Mouse (Mus musculus): ENCODE measurements around the gene Sstr4. TPM values are rescaled to one million over a fixed set of nuclear protein-coding genes. Genes with fewer than 3 reads are reported as not detected.
A peak's percentile ranks its signal among the peaks of the same experiment; 100 is the strongest.

The Sstr4 gene
- polyA plus RNA-seq, 1 experiment from 2014 or later = 3.9 TPM

- Histone ChIP-seq H3K27ac (no peak overlapping the region; the same call in 1 of the 2 replicates), H3K27me3 (no peaks in the 10 kb centered on the region), H3K4me3 (0 out of 2 replicates have a peak overlapping the region, but pooled peaks have one; percentile 19), H3K36me3 (no peaks in the 10 kb centered on the region), H3K4me1 (peaks cover 3% of the 10 kb centered on the region; the same call in 1 of the 2 replicates), H3K4me2 (no peak overlapping the region), H3K9ac (no peak overlapping the region), H3K9me3 (no peaks in the 10 kb centered on the region)
- 86% methylated on average over 10 of the region's 10 CpGs for whole genome bisulfite sequencing
- ATAC-seq (ENCODE audit: insufficient number of reproducible peaks, low FRiP score, low TSS enrichment, low read depth) = no peak
These were observed 46.3 kb downstream of the Sstr4 start for GRCm38 (mm10) chr2:148441421-148441820.

DNA sequence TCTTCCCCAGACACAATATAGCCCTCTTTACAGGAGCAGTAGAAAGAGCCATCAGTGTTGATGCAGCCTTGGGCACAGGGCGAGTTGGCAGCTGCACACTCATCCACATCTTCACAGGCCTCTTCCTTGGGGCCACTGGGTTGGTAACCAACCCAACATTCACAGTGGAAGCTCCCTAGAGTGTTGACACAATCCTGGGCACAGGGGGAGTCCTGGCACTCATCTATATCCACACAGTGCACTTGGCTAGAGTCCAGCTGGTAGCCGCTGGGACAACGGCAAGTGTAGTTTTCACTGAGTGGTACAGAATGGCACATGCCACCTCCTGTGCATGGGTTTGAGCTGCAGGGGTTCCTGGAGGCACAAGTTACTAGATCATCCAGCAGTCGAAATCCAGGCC lies 47.0 kb downstream of the Sstr4 start:
- Histone ChIP-seq H3K4me1 (peaks cover 3% of the 10 kb centered on the region; the same call in 1 of the 2 replicates), H3K27me3 (no peaks in the 10 kb centered on the region), H3K9me3 (no peaks in the 10 kb centered on the region), H3K27ac (no peak overlapping the region), H3K4me3 (peak overlapping the region; percentile 19), H3K36me3 (no peaks in the 10 kb centered on the region), H3K4me2 (no peak overlapping the region), H3K9ac (no peak overlapping the region)
- peak; percentile 32; the same call in 1 of the 2 replicates for ATAC-seq (ENCODE audit: insufficient number of reproducible peaks, low FRiP score, low TSS enrichment, low read depth)
- 78% methylated on average over 4 of the region's 4 CpGs for WGBS

DNA sequence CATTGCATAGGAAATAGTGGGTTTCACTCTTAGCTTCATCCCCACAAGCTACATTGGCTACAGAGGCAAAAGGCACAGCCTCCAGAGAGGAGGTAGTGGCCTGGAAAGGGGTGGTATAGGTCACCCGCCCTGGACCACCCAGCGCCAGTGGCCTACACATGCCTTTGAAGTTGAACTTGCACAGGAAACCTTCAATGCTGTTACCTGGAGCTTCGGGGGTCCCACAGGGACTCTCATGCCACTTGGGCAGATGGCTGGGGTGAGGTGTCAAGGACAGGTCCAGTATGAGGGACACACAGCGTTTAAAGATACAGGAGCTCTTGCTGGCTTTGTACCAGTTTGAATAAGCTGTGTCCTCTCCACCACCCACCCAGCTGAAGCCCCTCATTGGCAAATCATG lies 47.6 kb downstream of the Sstr4 start:
- H3K9ac ChIP-seq = no peak overlapping the region
- WGBS = 77% methylated on average over 4 of the region's 4 CpGs
- no peak overlapping the region; the same call in 1 of the 2 replicates for H3K27ac ChIP-seq
- H3K27me3 ChIP-seq = no peaks in the 10 kb centered on the region
- no peaks in the 10 kb centered on the region for H3K36me3 ChIP-seq
- H3K9me3 ChIP-seq = no peaks in the 10 kb centered on the region
- H3K4me3 ChIP-seq = peak overlapping the region; percentile 19
- peaks cover 3% of the 10 kb centered on the region; the same call in 1 of the 2 replicates for H3K4me1 ChIP-seq
- no peak for ATAC-seq (ENCODE audit: insufficient number of reproducible peaks, low FRiP score, low TSS enrichment, low read depth)
- no peak overlapping the region for H3K4me2 ChIP-seq

- ATAC-seq (ENCODE audit: insufficient number of reproducible peaks, low FRiP score, low TSS enrichment, low read depth) = no peak
- H3K9ac ChIP-seq = no peak within 1 kb of the TSS
- H3K4me1 ChIP-seq = peaks cover 3% of the 10 kb centered on the region; the same call in 1 of the 2 replicates
- H3K9me3 ChIP-seq = no peaks in the 10 kb centered on the region
- H3K27me3 ChIP-seq = no peaks in the 10 kb centered on the region
- H3K4me3 ChIP-seq = peak within 1 kb of the TSS; percentile 19
- H3K4me2 ChIP-seq = no peak within 1 kb of the TSS
- peak within 1 kb of the TSS; percentile 54; the same call in 1 of the 2 replicates for H3K27ac ChIP-seq
- H3K36me3 ChIP-seq = no peaks in the 10 kb centered on the region
- 49% methylated on average over 13 of the region's 13 CpGs for WGBS
These were observed 48.3 kb downstream of the Sstr4 start, which contains the start of gene Cd93 for GRCm38 (mm10) chr2:148443249-148443958. TSS of gene Cd93 (minus strand) at chr2:148443563.

- Histone ChIP-seq H3K4me3 (no peak overlapping the region), H3K27ac (no peak overlapping the region), H3K9me3 (no peaks in the 10 kb centered on the region), H3K9ac (no peak overlapping the region), H3K4me2 (no peak overlapping the region), H3K27me3 (no peaks in the 10 kb centered on the region), H3K36me3 (no peaks in the 10 kb centered on the region), H3K4me1 (peaks cover 3% of the 10 kb centered on the region; the same call in 1 of the 2 replicates)
- WGBS = 58% methylated on average over 1 of the region's 1 CpGs
- ATAC-seq (ENCODE audit: insufficient number of reproducible peaks, low FRiP score, low TSS enrichment, low read depth) = no peak
These were observed 49.3 kb downstream of the Sstr4 start for GRCm38 (mm10) chr2:148444472-148444871.

DNA sequence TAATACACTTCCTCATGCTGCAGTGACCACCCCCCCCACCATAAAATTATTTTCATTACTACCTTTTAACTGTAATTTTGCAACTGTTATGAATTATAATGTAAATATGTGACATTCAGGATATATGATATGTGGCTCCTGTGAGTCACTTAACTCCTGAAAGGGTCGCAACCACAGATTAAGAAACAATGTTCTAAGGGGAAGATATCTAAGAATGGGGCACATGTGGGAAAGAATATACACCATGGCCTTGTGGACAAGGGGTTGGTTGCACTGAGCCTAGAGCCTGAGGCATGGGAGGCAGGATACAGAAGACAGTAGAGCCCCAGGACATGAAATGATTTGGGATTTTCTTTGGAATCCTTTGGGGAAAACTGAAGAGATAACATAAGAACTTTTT lies 50.5 kb downstream of the Sstr4 start:
- no peak for ATAC-seq (ENCODE audit: insufficient number of reproducible peaks, low FRiP score, low TSS enrichment, low read depth)

More for the DNA sequence above, 50.5 kb downstream of the Sstr4 start:
- Histone ChIP-seq H3K36me3 (no peaks in the 10 kb centered on the region), H3K4me2 (no peak overlapping the region), H3K4me1 (peaks cover 3% of the 10 kb centered on the region; the same call in 1 of the 2 replicates), H3K27me3 (no peaks in the 10 kb centered on the region), H3K9me3 (no peaks in the 10 kb centered on the region), H3K9ac (no peak overlapping the region), H3K4me3 (no peak overlapping the region), H3K27ac (no peak overlapping the region)
- 92% methylated on average over 1 of the region's 1 CpGs for WGBS

Other genes starting within 250 kb of the Sstr4 start
- gene Thbd, start 12.8 kb downstream of the Sstr4 start, polyA plus RNA-seq (2015; fragmentation: Nextera tagmentation; extraction: Ambion mirVana) = 28.5 and 29.1 TPM in 2 replicates
- gene Cd93, start 48.2 kb downstream of the Sstr4 start, polyA plus RNA-seq (2015; fragmentation: Nextera tagmentation; extraction: Ambion mirVana) = 12.1 and 12.7 TPM in 2 replicates

All from limb, embryonic 15.5 days (tissue).